Mouse (Mus musculus) spleen, adult 2 months (tissue): ENCODE results near the gene Macrod2. TPM values are rescaled to one million over a fixed set of nuclear protein-coding genes. Genes with fewer than 3 reads are reported as not detected.

Experiments
- DNase-seq, 2 experiments: peaks; one replicate each; pipeline versions ENCODE4 v3.0.0 to v3.0.0-alpha.2; 2012 to 2021; ENCODE audit warnings: low spot score in 2 of 2, low read depth in 1 of 2
- H3K27ac ChIP-seq: fragments of 200-500 bp; 2 replicates; pipeline ENCODE4 v1.5.1; 2012; ENCODE audit warnings: low read length, inconsistent platforms; ENCODE audit not compliant: insufficient read depth
- H3K27me3 ChIP-seq: fragments of 200-500 bp; 2 replicates; pipeline ENCODE4 v1.6.1; 2012; ENCODE audit warnings: mild to moderate bottlenecking, moderate library complexity, low read length, inconsistent platforms; ENCODE audit not compliant: control insufficient read depth, insufficient read depth
- H3K36me3 ChIP-seq: fragments of 200-500 bp; 2 replicates; pipeline ENCODE4 v1.6.1; 2012; ENCODE audit warnings: mild to moderate bottlenecking, low read length, inconsistent platforms; ENCODE audit not compliant: control insufficient read depth, insufficient read depth
- H3K4me1 ChIP-seq: fragments of 200-500 bp; 2 replicates; pipeline ENCODE4 v1.6.1; 2011; ENCODE audit warnings: inconsistent platforms; ENCODE audit not compliant: control insufficient read depth, insufficient read depth, insufficient read length
- H3K4me3 ChIP-seq: fragments of 200-500 bp; 2 replicates; pipeline ENCODE4 v1.5.1; 2011; ENCODE audit warnings: mild to moderate bottlenecking, inconsistent platforms; ENCODE audit not compliant: insufficient read depth, insufficient read length; ENCODE audit errors: extremely low read depth
- CTCF ChIP-seq: fragments of 200-500 bp; IDR thresholded peaks from 2 replicates; pipeline ENCODE4 v1.5.1; 2011; ENCODE audit warnings: mild to moderate bottlenecking, inconsistent platforms; ENCODE audit not compliant: insufficient read depth, insufficient read length, insufficient replicate concordance; ENCODE audit errors: extremely low read depth
- POLR2A ChIP-seq: fragments of 200-500 bp; IDR thresholded peaks from 2 replicates; pipeline ENCODE4 v1.6.1; 2011; ENCODE audit warnings: low read depth, low read length, inconsistent platforms
- WGBS: fragments of 180-500 bp; shearing (Covaris S2); methylation state at CpG from one replicate; pipeline ENCODE4 v1.1.7; 2018; 5-methylcytosine and 5-hydroxymethylcytosine counted together
- polyA plus RNA-seq: library from polyadenylated mRNA; depleted of rRNA; stranded (reverse); fragments of >200 nt; gene quantifications from 2 replicates; pipeline ENCODE4 v1.2.3, GENCODE M21; 2012

The Macrod2 gene
- polyA plus RNA-seq, 1 experiment: 2.2 TPM

GRCm38 (mm10) chr2:140985670-140986372 lies 590.7 kb downstream of the Macrod2 start:
- Histone ChIP-seq H3K27me3 (no peaks in the 10 kb centered on the region), H3K36me3 (no peaks in the 10 kb centered on the region), H3K27ac (no peak overlapping the region), H3K4me1 (no peaks in the 10 kb centered on the region), H3K4me3 (no peak overlapping the region)
- DNase-seq: no peak
- no peak for TF ChIP-seq POLR2A
- no peak for TF ChIP-seq CTCF
- 96% methylated on average over 3 of the region's 3 CpGs for WGBS

- TF ChIP-seq CTCF (no peak), POLR2A (no peak)
- 92% methylated on average over 5 of the region's 5 CpGs for WGBS
- H3K4me1 ChIP-seq: no peaks in the 10 kb centered on the region
- H3K27ac ChIP-seq: no peak overlapping the region
- no peaks in the 10 kb centered on the region for H3K36me3 ChIP-seq
- H3K27me3 ChIP-seq: no peaks in the 10 kb centered on the region
- no peak overlapping the region for H3K4me3 ChIP-seq
- no peak for DNase-seq
These were observed 608.7 kb downstream of the Macrod2 start for GRCm38 (mm10) chr2:141003846-141004245.

DNA sequence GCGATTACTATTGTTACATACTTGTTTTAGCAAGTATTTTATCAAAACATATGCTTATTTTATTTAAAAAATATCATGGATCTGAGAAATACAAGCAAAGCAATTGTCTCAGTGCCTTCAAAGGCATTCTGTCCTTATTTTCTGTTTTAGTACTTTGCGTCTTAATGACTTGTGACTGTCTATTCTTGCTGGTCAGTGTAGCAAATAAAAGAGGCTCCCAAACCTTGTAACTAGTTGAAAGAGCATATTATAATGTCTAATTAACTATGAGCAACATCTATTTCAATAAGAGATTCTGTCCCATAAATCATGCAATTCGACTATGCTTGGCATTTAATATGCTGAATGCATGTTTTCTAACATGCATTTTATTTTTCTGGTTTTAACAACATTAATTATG lies 609.2 kb downstream of the Macrod2 start:
- TF ChIP-seq POLR2A (no peak), CTCF (no peak)
- WGBS: 76% methylated on average over 3 of the region's 3 CpGs

GRCm38 (mm10) chr2:141005616-141006015 lies 610.5 kb downstream of the Macrod2 start:
- WGBS: 90% methylated on average over 6 of the region's 6 CpGs
- no peak for DNase-seq
- no peak for TF ChIP-seq CTCF
- no peak for TF ChIP-seq POLR2A
- Histone ChIP-seq H3K27ac (no peak overlapping the region), H3K27me3 (no peaks in the 10 kb centered on the region), H3K36me3 (no peaks in the 10 kb centered on the region), H3K4me1 (no peaks in the 10 kb centered on the region), H3K4me3 (no peak overlapping the region)

More for the DNA sequence above, 609.2 kb downstream of the Macrod2 start:
- no peak overlapping the region for H3K27ac ChIP-seq
- H3K4me3 ChIP-seq: no peak overlapping the region
- no peak for DNase-seq
- H3K27me3 ChIP-seq: no peaks in the 10 kb centered on the region
- H3K4me1 ChIP-seq: no peaks in the 10 kb centered on the region
- H3K36me3 ChIP-seq: no peaks in the 10 kb centered on the region

DNA sequence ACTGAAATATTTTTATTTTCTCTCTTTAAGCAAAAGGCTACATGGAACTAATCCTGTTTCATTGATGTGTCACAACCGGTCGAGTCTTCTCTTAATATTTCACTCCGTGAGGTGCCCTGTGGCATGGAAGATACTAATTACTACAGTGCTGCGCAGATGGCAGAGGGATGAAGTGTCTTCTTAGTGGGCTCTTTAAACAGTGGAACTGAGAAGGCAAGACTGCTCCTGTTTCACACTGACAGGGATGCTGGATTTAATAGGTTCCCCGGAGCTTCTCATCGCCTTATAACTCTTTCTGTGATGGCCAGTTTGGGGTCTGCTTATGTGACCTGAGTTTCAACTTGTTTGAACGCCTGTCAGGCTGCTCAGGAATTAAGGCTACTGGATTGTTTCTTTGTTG lies 612.6 kb downstream of the Macrod2 start:
- DNase-seq: no peak
- no peaks in the 10 kb centered on the region for H3K4me1 ChIP-seq
- no peak for TF ChIP-seq CTCF
- no peak for TF ChIP-seq POLR2A
- WGBS: 86% methylated on average over 7 of the region's 7 CpGs
- no peak overlapping the region for H3K4me3 ChIP-seq
- no peak overlapping the region for H3K27ac ChIP-seq
- H3K36me3 ChIP-seq: no peaks in the 10 kb centered on the region
- no peaks in the 10 kb centered on the region for H3K27me3 ChIP-seq

DNA sequence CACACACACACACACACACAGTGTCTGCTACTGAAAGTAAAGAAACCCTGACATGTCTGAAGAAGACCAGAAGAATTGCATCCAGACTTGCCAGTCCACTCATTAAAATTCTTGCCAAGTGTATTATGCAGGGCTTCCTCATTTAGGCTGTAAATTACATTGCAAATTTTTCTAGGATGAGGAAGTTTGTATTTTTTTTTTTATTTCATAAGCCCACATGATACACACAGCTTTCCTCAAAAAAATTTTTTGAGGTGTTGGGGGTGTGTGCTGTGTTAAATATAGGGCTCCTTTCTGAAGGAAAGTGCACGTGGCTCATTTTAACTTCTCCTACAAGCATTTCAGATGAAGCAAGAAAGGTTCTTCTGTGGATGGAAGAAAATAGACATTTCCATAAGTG lies 613.3 kb downstream of the Macrod2 start:
- Histone ChIP-seq H3K4me1 (no peaks in the 10 kb centered on the region), H3K4me3 (no peak overlapping the region), H3K27me3 (no peaks in the 10 kb centered on the region), H3K27ac (no peak overlapping the region), H3K36me3 (no peaks in the 10 kb centered on the region)
- DNase-seq: no peak
- no peak for TF ChIP-seq CTCF
- 8% methylated on average over 1 of the region's 1 CpGs for WGBS

DNA sequence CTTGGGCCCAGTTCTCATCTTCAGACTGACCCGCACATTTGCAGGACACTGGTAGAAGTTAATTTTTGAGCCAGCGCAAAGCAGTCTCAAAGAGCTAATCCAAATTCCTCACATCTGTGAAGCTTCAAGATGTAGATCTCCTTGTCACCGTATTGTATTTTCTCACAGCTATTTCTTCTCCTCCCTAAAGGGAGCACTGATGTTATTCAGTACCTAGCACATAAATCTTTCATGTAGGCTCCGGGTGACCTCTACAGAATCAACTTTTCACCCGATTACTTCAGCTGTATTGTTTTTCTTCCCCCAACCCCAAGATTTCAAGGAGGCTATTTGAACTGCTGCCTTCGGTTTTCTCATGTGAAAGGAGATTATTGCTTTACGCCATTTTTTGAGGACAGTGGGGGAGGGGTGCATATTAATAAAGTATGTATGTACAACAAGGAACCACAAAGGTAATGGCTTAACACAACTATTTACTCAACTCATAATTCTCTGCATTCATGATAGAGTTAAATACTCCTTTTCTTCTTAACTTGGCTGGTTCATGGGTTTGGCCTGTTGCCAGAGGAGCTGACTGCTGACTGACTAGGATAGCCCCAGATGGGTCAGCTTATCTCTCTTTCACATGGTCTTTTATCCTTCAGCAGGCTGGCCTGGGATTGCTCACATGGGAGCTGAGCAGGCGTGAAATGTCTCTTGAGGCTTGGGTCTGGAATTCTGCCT lies 618.5 kb downstream of the Macrod2 start:
- Histone ChIP-seq H3K4me1 (no peaks in the 10 kb centered on the region), H3K27me3 (no peaks in the 10 kb centered on the region), H3K4me3 (no peak overlapping the region), H3K27ac (no peak overlapping the region), H3K36me3 (no peaks in the 10 kb centered on the region)
- no peak for DNase-seq
- WGBS: 79% methylated on average over 8 of the region's 8 CpGs
- TF ChIP-seq CTCF: no peak
- no peak for TF ChIP-seq POLR2A
